ENCODE assay signal across 10 mouse cellular contexts in the genomic region with DNA sequence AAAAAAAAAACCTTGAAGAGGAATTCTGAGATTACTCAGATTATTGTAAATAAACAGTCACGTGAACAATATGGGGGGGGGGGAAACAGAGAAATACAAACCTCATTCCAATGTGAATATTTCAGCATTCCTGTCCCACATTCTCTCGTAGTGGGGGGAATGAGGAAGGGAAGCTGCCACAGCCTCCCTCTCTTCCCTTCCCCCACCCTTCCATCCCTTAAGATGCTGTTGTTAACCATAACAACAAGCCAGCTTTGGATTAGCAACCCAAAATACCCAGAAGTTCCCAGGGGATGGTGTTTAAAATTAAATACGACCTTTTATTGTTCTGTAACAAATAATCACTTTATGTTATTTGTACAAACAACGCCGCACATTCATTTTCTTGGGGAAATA.
DNase-seq lines count a peak whose midpoint lies in the region; ATAC-seq lines count a peak whose summit lies in the region.
"Had no signal": no experiment of that assay in that cellular context is flagged by ENCODE, and none has a peak within 500 bp of the region (broad histone marks: within the 10 kb centered on the region; RNA-seq: fewer than 3 reads in every experiment).

No protein-coding gene starts in this region.

- H3K27me3 ChIP-seq in limb, embryonic 12.5 days: no peaks in the 10 kb centered on the region
- H3K27me3 ChIP-seq in limb, embryonic 10.5 days (ENCODE audit: low read depth, poor library complexity, severe bottlenecking): no peaks in the 10 kb centered on the region
- no peaks in the 10 kb centered on the region for H3K27me3 ChIP-seq in embryonic facial prominence, embryonic 14.5 days (replicated peaks; ENCODE audit: control insufficient read depth, insufficient read depth, low read length)
- no peaks in the 10 kb centered on the region for H3K27me3 ChIP-seq in intestine, embryonic 16.5 days (replicated peaks; ENCODE audit: control insufficient read depth, insufficient read depth, low read length)
- H3K27me3 ChIP-seq: limb, embryonic 15.5 days had no signal

- peak; percentile 25 for DNase-seq in embryo, embryonic 10.5 days (ENCODE audit: low spot score)
- no peak for DNase-seq in embryo, embryonic 9.5 days (ENCODE audit: extremely low spot score)
- no peak for DNase-seq in limb, embryonic 10.5 days (ENCODE audit: low spot score)
- DNase-seq in embryonic facial prominence, embryonic 14.5 days (ENCODE audit: low spot score): peak; percentile 44
- no peak for DNase-seq in right cerebral cortex, postnatal 4 days
- DNase-seq in right cerebral cortex, postnatal 10 days (ENCODE audit: low spot score in 2 of 2): no peak

- 30% methylated on average over 5 of the region's 5 CpGs for WGBS in limb, embryonic 12.5 days
- 63% methylated on average over 5 of the region's 5 CpGs for WGBS in limb, embryonic 10.5 days
- WGBS in embryonic facial prominence, embryonic 14.5 days: 37% methylated on average over 5 of the region's 5 CpGs
- 40% methylated on average over 5 of the region's 5 CpGs for WGBS in intestine, embryonic 16.5 days

- H3K36me3 ChIP-seq in limb, embryonic 12.5 days: peaks cover 15% of the 10 kb centered on the region; the same call in 1 of the 2 replicates
- H3K36me3 ChIP-seq in limb, embryonic 10.5 days: peaks cover 19% of the 10 kb centered on the region
- H3K36me3 ChIP-seq in embryonic facial prominence, embryonic 14.5 days (ENCODE audit: control insufficient read depth, insufficient read depth, low read length): peaks cover 12% of the 10 kb centered on the region; the same call in 1 of the 2 replicates
- no peaks in the 10 kb centered on the region for H3K36me3 ChIP-seq in intestine, embryonic 16.5 days (ENCODE audit: control insufficient read depth, insufficient read depth, low read length)
- H3K36me3 ChIP-seq: G1E; limb, embryonic 15.5 days had no signal

- peak overlapping the region; percentile 47; the same call in 1 of the 2 replicates for H3K4me2 ChIP-seq in limb, embryonic 12.5 days
- peak overlapping the region; percentile 25 for H3K4me2 ChIP-seq in embryonic facial prominence, embryonic 14.5 days (ENCODE audit: low read depth, low read length)
- H3K4me2 ChIP-seq in intestine, embryonic 16.5 days (ENCODE audit: low read depth, low read length): peak overlapping the region; percentile 30; the same call in 1 of the 2 replicates

- H3K4me1 ChIP-seq in limb, embryonic 12.5 days (replicated peaks): peaks cover 36% of the 10 kb centered on the region
- peaks cover 42% of the 10 kb centered on the region for H3K4me1 ChIP-seq in limb, embryonic 10.5 days
- H3K4me1 ChIP-seq in embryonic facial prominence, embryonic 14.5 days (ENCODE audit: control insufficient read depth, insufficient read depth, low read length): peaks cover 20% of the 10 kb centered on the region
- peaks cover 21% of the 10 kb centered on the region for H3K4me1 ChIP-seq in intestine, embryonic 16.5 days (ENCODE audit: control insufficient read depth, insufficient read depth, low read length)

- H3K4me3 ChIP-seq in limb, embryonic 12.5 days (replicated peaks): no peak overlapping the region
- H3K4me3 ChIP-seq in limb, embryonic 10.5 days: no peak overlapping the region
- H3K4me3 ChIP-seq in embryonic facial prominence, embryonic 14.5 days (ENCODE audit: low read depth, low read length): no peak overlapping the region
- H3K4me3 ChIP-seq in intestine, embryonic 16.5 days (ENCODE audit: low read length): no peak overlapping the region

- no peak for ATAC-seq in limb, embryonic 12.5 days (ENCODE audit: insufficient number of reproducible peaks, insufficient read depth, low FRiP score, low TSS enrichment, low read depth)
- ATAC-seq in embryonic facial prominence, embryonic 14.5 days (ENCODE audit: low read depth): no peak
- no peak for ATAC-seq in intestine, embryonic 16.5 days

- H3K9ac ChIP-seq in limb, embryonic 12.5 days (replicated peaks): no peak overlapping the region
- H3K9ac ChIP-seq in embryonic facial prominence, embryonic 14.5 days (ENCODE audit: low read depth, low read length): no peak overlapping the region; the same call in 1 of the 2 replicates
- H3K9ac ChIP-seq in intestine, embryonic 16.5 days (ENCODE audit: low read depth, low read length): no peak overlapping the region
- H3K9ac ChIP-seq: limb, embryonic 15.5 days had no signal

- no peaks in the 10 kb centered on the region for H3K9me3 ChIP-seq in limb, embryonic 12.5 days
- no peaks in the 10 kb centered on the region for H3K9me3 ChIP-seq in limb, embryonic 10.5 days (replicated peaks)
- no peaks in the 10 kb centered on the region for H3K9me3 ChIP-seq in embryonic facial prominence, embryonic 14.5 days (ENCODE audit: control insufficient read depth, low read length)
- H3K9me3 ChIP-seq in intestine, embryonic 16.5 days (ENCODE audit: control insufficient read depth, low read length): no peaks in the 10 kb centered on the region
- H3K9me3 ChIP-seq: limb, embryonic 15.5 days had no signal

- peak overlapping the region; percentile 56 for H3K27ac ChIP-seq in limb, embryonic 12.5 days
- H3K27ac ChIP-seq in limb, embryonic 10.5 days: no peak overlapping the region
- H3K27ac ChIP-seq in embryonic facial prominence, embryonic 14.5 days (replicated peaks; ENCODE audit: low read depth, low read length): peak overlapping the region; percentile 55; the same call in 1 of the 2 replicates
- H3K27ac ChIP-seq in intestine, embryonic 16.5 days (ENCODE audit: low read length): peak overlapping the region; percentile 37
- H3K27ac ChIP-seq: limb, embryonic 15.5 days had no signal

Comparison
In these comparisons a context has a peak if more than half of its experiments do, and no peak if none do; other contexts are left out.
1. DNase-seq: peak in embryo, embryonic 10.5 days (single experiment) and embryonic facial prominence, embryonic 14.5 days (single experiment); none in embryo, embryonic 9.5 days (single experiment), limb, embryonic 10.5 days (single experiment), right cerebral cortex, postnatal 4 days (single experiment) and right cerebral cortex, postnatal 10 days (0 of 2).
2. Peak in every context shown above with its lines, with median percentiles within 50 percentile points of each other: H3K4me2 ChIP-seq.